Mouse (Mus musculus) lung, embryonic 16.5 days (tissue): ENCODE measurements around the gene Gm973. TPM values are rescaled to one million over a fixed set of nuclear protein-coding genes. Genes with fewer than 3 reads are reported as not detected.

Experiments
- ATAC-seq: fragments of 200-750 bp; cut with Nextera tagmentation; 2 replicates; pipeline ENCODE4 v1.8.0; 2017; ENCODE audit warnings: low read depth, mild to moderate bottlenecking, moderate library complexity
- H3K27ac ChIP-seq: fragments of 300-500 bp; sonication (generic); 2 replicates; pipeline ENCODE4 v1.5.1; 2014; ENCODE audit warnings: mild to moderate bottlenecking, control low read depth, low read length
- H3K27me3 ChIP-seq: fragments of 300-500 bp; sonication (generic); 2 replicates; pipeline ENCODE4 v1.6.1; 2014; ENCODE audit warnings: low read depth, low read length, mixed read lengths; ENCODE audit not compliant: control insufficient read depth, insufficient read depth
- H3K36me3 ChIP-seq: fragments of 300-500 bp; sonication (generic); 2 replicates; pipeline ENCODE4 v1.6.1; 2014; ENCODE audit warnings: low read length; ENCODE audit not compliant: control insufficient read depth, insufficient read depth
- H3K4me1 ChIP-seq: fragments of 300-500 bp; sonication (generic); replicated peaks from 2 replicates; pipeline ENCODE4 v1.6.1; 2014; ENCODE audit warnings: low read length, mixed read lengths; ENCODE audit not compliant: control insufficient read depth, insufficient read depth
- H3K4me2 ChIP-seq: fragments of 300-500 bp; sonication (generic); 2 replicates; pipeline ENCODE4 v1.6.1; 2014; ENCODE audit warnings: low read depth, low read length, control low read depth
- H3K4me3 ChIP-seq: fragments of 300-500 bp; sonication (generic); 2 replicates; pipeline ENCODE4 v1.5.1; 2014; ENCODE audit warnings: mild to moderate bottlenecking, low read length, control low read depth
- H3K9ac ChIP-seq: fragments of 300-500 bp; sonication (generic); 2 replicates; pipeline ENCODE4 v1.6.1; 2014; ENCODE audit warnings: low read length, control low read depth
- H3K9me3 ChIP-seq: fragments of 300-500 bp; sonication (generic); 2 replicates; pipeline ENCODE4 v1.6.1; 2016; ENCODE audit warnings: low read length; ENCODE audit not compliant: control insufficient read depth
- WGBS: fragments of 180-500 bp; shearing (Covaris S2); extraction: QIAGEN DNeasy Blood & Tissue Kit; methylation state at CpG from one replicate; pipeline ENCODE4 v1.1.7; 2014; 5-methylcytosine and 5-hydroxymethylcytosine counted together
- polyA plus RNA-seq: library from polyadenylated mRNA; unstranded; fragments of >200 nt; fragmentation: Nextera tagmentation; extraction: Ambion mirVana; gene quantifications from 2 replicates; pipeline ENCODE4 v1.2.1, GENCODE M21; 2015

Gene Gm973
- polyA plus RNA-seq, 1 experiment from 2014 or later, result 2.0 TPM

DNA sequence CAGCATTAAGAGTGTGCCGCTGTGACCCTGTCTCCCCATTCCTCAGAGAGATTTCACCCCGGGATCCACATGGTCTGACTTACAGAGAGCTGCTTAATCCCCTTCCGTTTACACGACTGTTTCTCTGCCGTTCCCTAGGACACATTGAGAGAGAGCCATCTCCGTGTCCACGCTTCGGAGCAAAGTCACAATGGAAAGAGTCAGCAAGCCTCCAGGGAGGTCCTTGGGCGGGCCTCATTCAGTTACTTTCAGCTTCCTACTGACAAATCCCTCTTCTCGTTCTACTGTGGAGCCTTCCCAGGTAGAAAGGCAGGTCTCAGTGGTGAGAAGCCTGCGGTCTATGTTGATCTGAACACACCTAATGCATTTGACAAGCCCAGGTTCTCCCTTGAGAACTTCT lies 34.9 kb downstream of the Gm973 start:
- H3K4me2 ChIP-seq, result no peak overlapping the region
- H3K4me3 ChIP-seq, result no peak overlapping the region
- no peaks in the 10 kb centered on the region for H3K36me3 ChIP-seq
- H3K27me3 ChIP-seq, result no peaks in the 10 kb centered on the region
- WGBS, result 54% methylated on average over 11 of the region's 11 CpGs
- no peaks in the 10 kb centered on the region for H3K9me3 ChIP-seq
- H3K27ac ChIP-seq, result no peak overlapping the region
- no peak overlapping the region for H3K9ac ChIP-seq
- H3K4me1 ChIP-seq, result peaks cover 11% of the 10 kb centered on the region; the same call in 1 of the 2 replicates
- no peak for ATAC-seq

DNA sequence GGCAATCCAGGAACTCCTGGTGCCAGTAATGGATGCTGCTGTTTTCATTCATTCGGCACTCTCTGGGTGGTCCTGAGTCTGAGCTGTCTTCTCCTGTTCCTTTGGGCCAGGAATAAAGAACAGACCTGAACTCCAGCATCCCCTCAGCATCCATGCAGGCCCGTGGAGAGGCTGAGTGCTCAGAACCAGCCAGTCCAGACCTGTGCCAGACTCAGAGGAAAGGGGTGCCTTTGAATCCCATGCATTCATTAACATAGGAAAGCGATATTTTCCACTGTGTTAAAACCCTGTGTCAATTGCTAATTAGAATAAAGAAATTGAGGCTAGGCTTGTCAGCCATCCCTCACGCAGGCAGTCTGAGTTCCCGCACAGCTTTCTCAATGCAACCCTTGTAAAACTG lies 37.6 kb downstream of the Gm973 start:
- Histone ChIP-seq H3K9me3 (no peaks in the 10 kb centered on the region), H3K9ac (no peak overlapping the region), H3K36me3 (no peaks in the 10 kb centered on the region), H3K27ac (no peak overlapping the region), H3K4me2 (no peak overlapping the region), H3K4me1 (peaks cover 11% of the 10 kb centered on the region; the same call in 1 of the 2 replicates), H3K4me3 (no peak overlapping the region), H3K27me3 (no peaks in the 10 kb centered on the region)
- 60% methylated on average over 5 of the region's 5 CpGs for WGBS
- ATAC-seq, result no peak

DNA sequence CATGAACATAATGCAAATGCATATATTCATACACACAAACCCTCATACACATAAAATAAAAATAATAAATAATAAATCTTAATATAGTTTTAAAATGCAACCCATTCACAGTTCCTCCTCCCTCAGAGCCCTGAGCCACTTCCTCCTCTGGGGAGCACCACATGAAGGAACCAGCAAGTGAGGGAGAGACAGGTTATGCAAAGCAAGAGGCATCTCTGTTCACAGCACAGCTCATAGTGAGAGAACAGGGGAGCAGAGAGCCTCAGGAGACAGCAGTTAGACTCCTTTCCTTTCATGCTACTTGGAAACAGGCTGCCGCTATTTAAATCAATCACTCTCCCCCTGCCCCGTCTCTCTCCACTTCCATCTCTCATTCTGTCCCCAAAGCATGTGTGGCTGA lies 47.5 kb downstream of the Gm973 start:
- no peak overlapping the region for H3K9ac ChIP-seq
- H3K4me3 ChIP-seq, result no peak overlapping the region
- no peak for ATAC-seq
- H3K4me1 ChIP-seq, result no peaks in the 10 kb centered on the region; the same call in 1 of the 2 replicates
- no peak overlapping the region for H3K27ac ChIP-seq
- H3K9me3 ChIP-seq, result peaks cover 3% of the 10 kb centered on the region; the same call in 1 of the 2 replicates
- no peaks in the 10 kb centered on the region for H3K27me3 ChIP-seq
- no peaks in the 10 kb centered on the region for H3K36me3 ChIP-seq
- H3K4me2 ChIP-seq, result no peak overlapping the region
- WGBS, result 33% methylated on average over 2 of the region's 2 CpGs

DNA sequence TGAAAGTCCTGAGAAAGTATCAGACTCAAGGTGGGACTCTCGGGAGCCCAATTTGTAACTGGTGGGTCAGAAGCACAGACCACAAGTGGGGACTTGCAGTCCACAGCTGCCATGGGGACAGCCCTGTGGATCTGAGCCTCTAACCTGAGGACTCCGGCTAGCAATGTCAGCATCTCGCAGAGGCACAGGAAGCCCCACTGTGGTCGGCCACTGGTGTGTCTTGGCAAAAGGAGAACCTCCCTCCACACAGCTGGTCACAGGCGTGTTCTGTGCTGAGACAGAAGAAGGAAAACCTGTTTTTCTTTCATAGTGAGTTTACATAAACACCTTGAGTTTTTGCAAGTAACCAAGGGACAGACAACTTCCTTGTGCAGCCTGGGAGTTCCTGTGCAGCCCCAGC lies 49.7 kb downstream of the Gm973 start:
- H3K9ac ChIP-seq, result no peak overlapping the region
- peaks cover 3% of the 10 kb centered on the region; the same call in 1 of the 2 replicates for H3K9me3 ChIP-seq
- H3K27ac ChIP-seq, result no peak overlapping the region
- no peak for ATAC-seq
- H3K4me2 ChIP-seq, result no peak overlapping the region
- H3K4me1 ChIP-seq, result no peaks in the 10 kb centered on the region; the same call in 1 of the 2 replicates
- WGBS, result 66% methylated on average over 5 of the region's 5 CpGs
- no peak overlapping the region for H3K4me3 ChIP-seq
- no peaks in the 10 kb centered on the region for H3K36me3 ChIP-seq
- no peaks in the 10 kb centered on the region for H3K27me3 ChIP-seq

DNA sequence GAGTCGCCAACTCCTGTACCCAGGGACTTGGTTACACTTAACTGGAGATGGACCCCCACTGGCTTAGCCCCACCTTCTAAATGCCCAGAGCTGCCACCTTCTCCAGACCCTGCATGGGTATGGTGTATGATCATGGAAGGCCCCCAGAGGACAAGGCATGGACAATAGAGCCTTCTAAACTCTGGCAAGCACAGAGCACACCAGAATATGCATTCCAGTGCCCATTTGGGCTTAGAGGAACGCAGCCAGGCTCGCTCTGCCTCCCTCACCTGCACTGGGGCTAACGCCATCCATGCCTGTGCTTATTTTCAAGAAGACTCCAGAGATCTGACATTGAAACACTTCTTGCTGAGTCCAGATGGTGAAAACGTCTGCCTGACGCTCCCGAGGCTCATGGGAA lies 50.2 kb downstream of the Gm973 start:
- Histone ChIP-seq H3K9me3 (peaks cover 3% of the 10 kb centered on the region; the same call in 1 of the 2 replicates), H3K27me3 (no peaks in the 10 kb centered on the region), H3K36me3 (no peaks in the 10 kb centered on the region), H3K27ac (no peak overlapping the region), H3K9ac (no peak overlapping the region), H3K4me1 (no peaks in the 10 kb centered on the region; the same call in 1 of the 2 replicates), H3K4me2 (no peak overlapping the region), H3K4me3 (no peak overlapping the region)
- no peak for ATAC-seq
- 72% methylated on average over 7 of the region's 7 CpGs for WGBS

DNA sequence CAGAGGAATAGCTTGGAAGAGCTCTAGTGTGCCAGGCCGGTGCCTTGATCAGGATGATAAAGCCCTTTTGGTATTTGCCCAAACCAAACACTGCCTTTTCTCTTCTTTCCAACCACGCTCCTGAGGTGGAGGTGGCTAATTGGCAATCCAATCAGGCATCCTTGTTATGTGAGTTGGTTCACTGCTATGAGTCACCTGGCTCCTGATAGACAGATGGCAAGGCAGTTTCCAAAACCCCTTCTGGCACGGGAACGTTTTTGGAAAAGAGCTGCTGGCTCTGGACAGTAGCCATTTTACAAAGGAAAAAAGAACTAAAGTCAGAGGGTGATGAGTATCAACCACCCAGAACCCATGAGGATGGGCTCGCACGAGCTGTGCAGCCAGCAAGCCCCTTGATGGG lies 50.9 kb downstream of the Gm973 start:
- Histone ChIP-seq H3K4me1 (no peaks in the 10 kb centered on the region; the same call in 1 of the 2 replicates), H3K4me3 (no peak overlapping the region), H3K9ac (no peak overlapping the region), H3K4me2 (no peak overlapping the region), H3K27me3 (no peaks in the 10 kb centered on the region), H3K27ac (no peak overlapping the region), H3K9me3 (peaks cover 3% of the 10 kb centered on the region; the same call in 1 of the 2 replicates), H3K36me3 (no peaks in the 10 kb centered on the region)
- 53% methylated on average over 6 of the region's 6 CpGs for WGBS
- ATAC-seq, result no peak

DNA sequence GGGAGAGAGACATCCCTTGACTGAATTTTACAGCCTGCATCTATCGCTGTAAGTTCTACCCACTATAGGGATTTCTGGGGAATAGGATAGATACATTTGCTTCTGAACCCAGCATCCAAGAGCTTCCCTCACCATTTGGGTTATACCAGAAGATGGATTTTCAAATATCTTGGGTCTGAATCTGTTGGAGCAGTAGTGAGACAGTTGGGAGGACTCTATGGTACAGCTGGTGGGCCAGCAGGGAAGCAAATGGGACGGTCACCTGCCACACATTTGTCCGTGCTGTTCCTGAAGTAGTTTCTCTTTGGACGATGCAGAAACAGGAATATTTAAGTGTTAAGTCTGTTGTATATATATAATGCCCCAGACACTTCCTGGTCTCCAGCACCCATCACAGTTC lies 51.5 kb downstream of the Gm973 start:
- 82% methylated on average over 4 of the region's 4 CpGs for WGBS

DNA sequence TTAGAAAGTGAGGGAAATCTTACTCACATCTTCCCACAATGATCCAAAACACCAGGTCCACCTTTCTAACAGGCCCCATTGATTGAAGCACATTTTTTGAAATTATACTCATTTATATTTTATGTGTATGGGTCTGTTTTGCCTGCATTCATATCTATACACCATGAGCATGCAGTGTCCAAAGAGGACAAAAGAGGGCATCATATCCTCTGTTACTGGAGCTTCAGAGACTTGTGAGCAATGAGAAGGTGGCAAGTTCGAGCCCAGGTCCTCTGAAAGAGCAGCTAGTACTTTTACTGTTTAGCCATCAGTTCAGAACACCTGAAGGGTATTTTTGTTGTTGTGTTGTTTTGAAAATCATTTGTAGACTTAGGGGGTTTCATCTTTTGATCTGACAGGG lies 52.2 kb downstream of the Gm973 start:
- no peak for ATAC-seq
- Histone ChIP-seq H3K27ac (no peak overlapping the region), H3K9ac (no peak overlapping the region), H3K36me3 (no peaks in the 10 kb centered on the region), H3K4me3 (no peak overlapping the region), H3K4me1 (no peaks in the 10 kb centered on the region; the same call in 1 of the 2 replicates), H3K4me2 (no peak overlapping the region), H3K9me3 (no peaks in the 10 kb centered on the region; the same call in 1 of the 2 replicates), H3K27me3 (no peaks in the 10 kb centered on the region)
- 90% methylated on average over 1 of the region's 1 CpGs for WGBS

More for the DNA sequence above, 51.5 kb downstream of the Gm973 start:
- Histone ChIP-seq H3K4me1 (no peaks in the 10 kb centered on the region; the same call in 1 of the 2 replicates), H3K27me3 (no peaks in the 10 kb centered on the region), H3K9me3 (peaks cover 3% of the 10 kb centered on the region; the same call in 1 of the 2 replicates), H3K4me3 (no peak overlapping the region), H3K4me2 (no peak overlapping the region), H3K36me3 (no peaks in the 10 kb centered on the region), H3K9ac (no peak overlapping the region), H3K27ac (no peak overlapping the region)
- no peak for ATAC-seq

DNA sequence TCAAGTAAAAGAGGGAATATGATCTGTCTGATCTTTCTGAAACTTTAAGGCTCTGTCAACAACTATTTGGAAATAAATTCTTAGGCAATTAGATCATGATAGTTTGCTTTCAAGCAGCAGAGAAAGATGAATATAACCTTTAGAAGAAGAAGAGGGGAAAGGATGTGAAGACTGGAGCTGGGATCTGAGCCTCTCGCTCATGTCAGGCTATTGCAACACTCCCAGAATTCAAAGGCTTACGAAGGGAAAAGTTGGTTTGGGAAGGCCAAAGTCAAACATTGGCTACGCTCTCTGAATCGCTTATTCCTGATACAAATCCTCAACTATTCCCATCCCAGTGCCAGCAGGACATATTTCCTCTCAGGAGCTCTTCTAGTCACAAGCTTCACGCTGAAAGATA lies 53.2 kb downstream of the Gm973 start:
- Histone ChIP-seq H3K4me2 (no peak overlapping the region), H3K36me3 (no peaks in the 10 kb centered on the region), H3K9ac (no peak overlapping the region), H3K9me3 (no peaks in the 10 kb centered on the region), H3K4me1 (no peaks in the 10 kb centered on the region; the same call in 1 of the 2 replicates), H3K27ac (no peak overlapping the region), H3K4me3 (no peak overlapping the region), H3K27me3 (no peaks in the 10 kb centered on the region)
- ATAC-seq, result no peak
- 75% methylated on average over 5 of the region's 5 CpGs for WGBS

DNA sequence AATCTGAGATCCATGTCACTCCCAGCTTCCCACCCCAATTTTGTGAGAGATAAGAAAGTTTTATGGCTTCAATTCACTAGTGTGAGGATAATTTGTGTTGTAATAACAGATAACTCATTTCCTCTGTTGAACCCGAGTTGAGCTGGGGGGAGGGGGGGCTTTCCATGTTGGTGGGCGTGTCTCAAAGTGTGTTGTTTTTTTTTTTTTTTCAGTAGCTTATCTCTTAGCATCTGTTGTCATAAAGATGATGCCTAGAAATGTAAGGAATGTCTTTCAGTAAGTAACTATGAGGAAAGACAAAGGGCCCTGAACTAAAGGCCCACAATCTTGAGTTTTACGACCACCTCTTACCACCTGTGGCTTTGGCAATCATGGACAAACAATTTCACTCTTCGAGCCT lies 54.7 kb downstream of the Gm973 start:
- 55% methylated on average over 4 of the region's 4 CpGs for WGBS
- peaks cover 2% of the 10 kb centered on the region; the same call in 1 of the 2 replicates for H3K4me1 ChIP-seq
- H3K9ac ChIP-seq, result no peak overlapping the region
- H3K4me3 ChIP-seq, result no peak overlapping the region
- no peak overlapping the region for H3K27ac ChIP-seq
- no peaks in the 10 kb centered on the region for H3K9me3 ChIP-seq
- H3K27me3 ChIP-seq, result no peaks in the 10 kb centered on the region
- no peak overlapping the region for H3K4me2 ChIP-seq
- no peaks in the 10 kb centered on the region for H3K36me3 ChIP-seq
- no peak for ATAC-seq
